Mouse (Mus musculus): ENCODE measurements around the gene Nudt19. TPM values are rescaled to one million over a fixed set of nuclear protein-coding genes. Genes with fewer than 3 reads are reported as not detected.
A peak's percentile ranks its signal among the peaks of the same experiment; 100 is the strongest.

Gene Nudt19
- total and polyA plus RNA-seq, 3 experiments: 30.1 to 122 (median 85.6) TPM

GRCm38 (mm10) chr7:35590731-35591191, 34.7 kb upstream of the Nudt19 start:
- Histone ChIP-seq H3K9me3 (replicated peaks) (no peaks in the 10 kb centered on the region), H3K27me3 (ENCODE audit: insufficient read depth, low read length) (no peaks in the 10 kb centered on the region), H3K4me1 (ENCODE audit: insufficient read depth, low read depth, low read length) (peaks cover 83% of the 10 kb centered on the region), H3K4me3 (ENCODE audit: low read depth, low read length) (no peak overlapping the region), H3K36me3 (replicated peaks) (peaks cover 62% of the 10 kb centered on the region)
- ATAC-seq (ENCODE audit: extremely low read depth, insufficient number of reproducible peaks, low FRiP score, poor library complexity, severe bottlenecking): no peak
- TF ChIP-seq CTCF (IDR thresholded peaks at IDR 0.05; ENCODE audit: low read depth, low read length) (no peak), GATA2 (IDR thresholded peaks at IDR 0.05; ENCODE audit: borderline replicate concordance, low read depth, low read length) (no peak), TAL1 (conservative IDR thresholded peaks at IDR 0.05; ENCODE audit: low read depth, low read length) (no peak), GATA1 (IDR thresholded peaks at IDR 0.05; ENCODE audit: borderline replicate concordance, low read length) (no peak), POLR2AphosphoS5 (IDR thresholded peaks at IDR 0.05; ENCODE audit: insufficient replicate concordance, low read depth, low read length) (no peak)
- no peak for DNase-seq (ENCODE audit: low spot score)

GRCm38 (mm10) chr7:35589485-35589884, 33.4 kb upstream of the Nudt19 start:
- TF ChIP-seq GATA1 (IDR thresholded peaks at IDR 0.05; ENCODE audit: borderline replicate concordance, low read length) (no peak), CTCF (IDR thresholded peaks at IDR 0.05; ENCODE audit: low read depth, low read length) (no peak), POLR2AphosphoS5 (IDR thresholded peaks at IDR 0.05; ENCODE audit: insufficient replicate concordance, low read depth, low read length) (no peak), TAL1 (conservative IDR thresholded peaks at IDR 0.05; ENCODE audit: low read depth, low read length) (no peak), GATA2 (IDR thresholded peaks at IDR 0.05; ENCODE audit: borderline replicate concordance, low read depth, low read length) (no peak)
- Histone ChIP-seq H3K27me3 (ENCODE audit: insufficient read depth, low read length) (peaks cover 6% of the 10 kb centered on the region; the same call in 1 of the 2 replicates), H3K4me3 (ENCODE audit: low read depth, low read length) (no peak overlapping the region; the same call in 1 of the 2 replicates), H3K4me1 (ENCODE audit: insufficient read depth, low read depth, low read length) (peaks cover 84% of the 10 kb centered on the region), H3K9me3 (replicated peaks) (no peaks in the 10 kb centered on the region), H3K36me3 (replicated peaks) (peaks cover 49% of the 10 kb centered on the region)
- no peak for ATAC-seq (ENCODE audit: extremely low read depth, insufficient number of reproducible peaks, low FRiP score, poor library complexity, severe bottlenecking)
- DNase-seq (ENCODE audit: low spot score): no peak

- peak; percentile 59 for DNase-seq (ENCODE audit: low spot score)
- peak overlapping the region; percentile 95; the same call in 1 of the 2 replicates for H3K4me3 ChIP-seq (ENCODE audit: low read depth, low read length)
- H3K4me1 ChIP-seq (ENCODE audit: insufficient read depth, low read depth, low read length): peaks cover 87% of the 10 kb centered on the region
- H3K27me3 ChIP-seq (ENCODE audit: insufficient read depth, low read length): peaks cover 12% of the 10 kb centered on the region; the same call in 1 of the 2 replicates
- peaks cover 44% of the 10 kb centered on the region for H3K36me3 ChIP-seq (replicated peaks)
- H3K9me3 ChIP-seq (replicated peaks): no peaks in the 10 kb centered on the region
- peak; percentile 46 for ATAC-seq (ENCODE audit: extremely low read depth, insufficient number of reproducible peaks, low FRiP score, poor library complexity, severe bottlenecking)
- TF ChIP-seq GATA1 (IDR thresholded peaks at IDR 0.05; ENCODE audit: borderline replicate concordance, low read length): no peak
- no peak; the same call in none of the 2 replicates for TF ChIP-seq TAL1 (conservative IDR thresholded peaks at IDR 0.05; ENCODE audit: low read depth, low read length)
- TF ChIP-seq POLR2AphosphoS5 (IDR thresholded peaks at IDR 0.05; ENCODE audit: insufficient replicate concordance, low read depth, low read length): no peak
- TF ChIP-seq CTCF (IDR thresholded peaks at IDR 0.05; ENCODE audit: low read depth, low read length): no peak
- TF ChIP-seq GATA2 (IDR thresholded peaks at IDR 0.05; ENCODE audit: borderline replicate concordance, low read depth, low read length): no peak
These were observed 32.8 kb upstream of the Nudt19 start for GRCm38 (mm10) chr7:35588680-35589428.

GRCm38 (mm10) chr7:35587728-35588127, 31.6 kb upstream of the Nudt19 start:
- H3K27me3 ChIP-seq (ENCODE audit: insufficient read depth, low read length): peaks cover 15% of the 10 kb centered on the region; the same call in 1 of the 2 replicates
- H3K9me3 ChIP-seq (replicated peaks): no peaks in the 10 kb centered on the region; the same call in 1 of the 2 replicates
- DNase-seq (ENCODE audit: low spot score): no peak
- H3K4me1 ChIP-seq (ENCODE audit: insufficient read depth, low read depth, low read length): peaks cover 83% of the 10 kb centered on the region
- no peak for ATAC-seq (ENCODE audit: extremely low read depth, insufficient number of reproducible peaks, low FRiP score, poor library complexity, severe bottlenecking)
- H3K4me3 ChIP-seq (ENCODE audit: low read depth, low read length): peak overlapping the region; percentile 95
- TF ChIP-seq TAL1 (conservative IDR thresholded peaks at IDR 0.05; ENCODE audit: low read depth, low read length) (no peak), GATA2 (IDR thresholded peaks at IDR 0.05; ENCODE audit: borderline replicate concordance, low read depth, low read length) (no peak), CTCF (IDR thresholded peaks at IDR 0.05; ENCODE audit: low read depth, low read length) (no peak), GATA1 (IDR thresholded peaks at IDR 0.05; ENCODE audit: borderline replicate concordance, low read length) (no peak), POLR2AphosphoS5 (IDR thresholded peaks at IDR 0.05; ENCODE audit: insufficient replicate concordance, low read depth, low read length) (no peak)
- peaks cover 35% of the 10 kb centered on the region for H3K36me3 ChIP-seq (replicated peaks)

- Histone ChIP-seq H3K36me3 (replicated peaks) (peaks cover 28% of the 10 kb centered on the region), H3K4me3 (ENCODE audit: low read depth, low read length) (peak overlapping the region; percentile 95), H3K27me3 (ENCODE audit: insufficient read depth, low read length) (peaks cover 15% of the 10 kb centered on the region; the same call in 1 of the 2 replicates), H3K4me1 (ENCODE audit: insufficient read depth, low read depth, low read length) (peaks cover 76% of the 10 kb centered on the region), H3K9me3 (replicated peaks) (no peaks in the 10 kb centered on the region; the same call in 1 of the 2 replicates)
- ATAC-seq (ENCODE audit: extremely low read depth, insufficient number of reproducible peaks, low FRiP score, poor library complexity, severe bottlenecking): no peak
- no peak for DNase-seq (ENCODE audit: low spot score)
- TF ChIP-seq GATA1 (IDR thresholded peaks at IDR 0.05; ENCODE audit: borderline replicate concordance, low read length) (no peak), CTCF (IDR thresholded peaks at IDR 0.05; ENCODE audit: low read depth, low read length) (no peak), GATA2 (IDR thresholded peaks at IDR 0.05; ENCODE audit: borderline replicate concordance, low read depth, low read length) (no peak), POLR2AphosphoS5 (IDR thresholded peaks at IDR 0.05; ENCODE audit: insufficient replicate concordance, low read depth, low read length) (no peak), TAL1 (conservative IDR thresholded peaks at IDR 0.05; ENCODE audit: low read depth, low read length) (no peak)
These were observed 30.9 kb upstream of the Nudt19 start for GRCm38 (mm10) chr7:35586906-35587445.

Data from G1E (cell line).